Mouse (Mus musculus): ENCODE data around the gene Ptms. TPM values are rescaled to one million over a fixed set of nuclear protein-coding genes. Genes with fewer than 3 reads are reported as not detected.
A peak's percentile ranks its signal among the peaks of the same experiment; 100 is the strongest.

Ptms gene
- polyA plus RNA-seq, 1 experiment from 2014 or later, result 87.8 TPM

DNA sequence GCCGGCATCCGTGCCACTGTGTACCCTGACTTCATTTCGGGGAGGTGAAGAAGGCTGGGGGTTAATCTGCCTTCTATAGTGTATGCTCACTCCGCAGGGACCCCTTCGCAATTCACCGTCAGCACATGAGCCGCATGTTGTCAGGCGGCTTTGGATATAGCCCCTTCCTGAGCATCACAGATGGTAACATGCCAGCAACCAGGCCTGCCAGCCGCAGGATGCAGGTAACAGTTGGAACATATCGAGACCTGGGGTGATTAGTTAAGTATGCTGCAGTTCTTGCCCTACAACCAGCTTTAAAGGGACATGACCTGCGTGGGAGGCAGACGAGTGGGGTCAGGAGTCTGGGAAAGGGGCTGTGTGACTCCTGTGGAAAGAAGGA lies 12.4 kb upstream of the Ptms start:
- no peaks in the 10 kb centered on the region for H3K27me3 ChIP-seq (replicated peaks; ENCODE audit: control insufficient read depth, insufficient read depth, low read length)
- no peak for ATAC-seq
- H3K4me1 ChIP-seq (ENCODE audit: control insufficient read depth, insufficient read depth, low read length), result peaks cover 33% of the 10 kb centered on the region
- peak overlapping the region; percentile 98 for H3K4me3 ChIP-seq (ENCODE audit: low read length)
- H3K27ac ChIP-seq (ENCODE audit: low read length), result peak overlapping the region; percentile 92
- peaks cover 22% of the 10 kb centered on the region; the same call in 1 of the 2 replicates for H3K36me3 ChIP-seq (ENCODE audit: control insufficient read depth, insufficient read depth, low read length)
- H3K4me2 ChIP-seq (ENCODE audit: low read depth, low read length), result peak overlapping the region; percentile 94
- H3K9me3 ChIP-seq (ENCODE audit: control insufficient read depth, low read length), result no peaks in the 10 kb centered on the region
- H3K9ac ChIP-seq (ENCODE audit: low read depth, low read length), result peak overlapping the region; percentile 90
- 41% methylated on average over 12 of the region's 12 CpGs for WGBS

- Histone ChIP-seq H3K4me2 (ENCODE audit: low read depth, low read length) (peak overlapping the region; percentile 94), H3K9me3 (ENCODE audit: control insufficient read depth, low read length) (no peaks in the 10 kb centered on the region), H3K9ac (ENCODE audit: low read depth, low read length) (peak overlapping the region; percentile 90), H3K27ac (ENCODE audit: low read length) (peak overlapping the region; percentile 92), H3K4me1 (ENCODE audit: control insufficient read depth, insufficient read depth, low read length) (peaks cover 33% of the 10 kb centered on the region), H3K4me3 (ENCODE audit: low read length) (peak overlapping the region; percentile 98), H3K27me3 (replicated peaks; ENCODE audit: control insufficient read depth, insufficient read depth, low read length) (no peaks in the 10 kb centered on the region), H3K36me3 (ENCODE audit: control insufficient read depth, insufficient read depth, low read length) (peaks cover 22% of the 10 kb centered on the region; the same call in 1 of the 2 replicates)
- peak; percentile 18 for ATAC-seq
- under 1% methylated on average over 48 of the region's 48 CpGs for WGBS
Measured at GRCm38 (mm10) chr6:124931525-124932313, 11.8 kb upstream of the Ptms start.

DNA sequence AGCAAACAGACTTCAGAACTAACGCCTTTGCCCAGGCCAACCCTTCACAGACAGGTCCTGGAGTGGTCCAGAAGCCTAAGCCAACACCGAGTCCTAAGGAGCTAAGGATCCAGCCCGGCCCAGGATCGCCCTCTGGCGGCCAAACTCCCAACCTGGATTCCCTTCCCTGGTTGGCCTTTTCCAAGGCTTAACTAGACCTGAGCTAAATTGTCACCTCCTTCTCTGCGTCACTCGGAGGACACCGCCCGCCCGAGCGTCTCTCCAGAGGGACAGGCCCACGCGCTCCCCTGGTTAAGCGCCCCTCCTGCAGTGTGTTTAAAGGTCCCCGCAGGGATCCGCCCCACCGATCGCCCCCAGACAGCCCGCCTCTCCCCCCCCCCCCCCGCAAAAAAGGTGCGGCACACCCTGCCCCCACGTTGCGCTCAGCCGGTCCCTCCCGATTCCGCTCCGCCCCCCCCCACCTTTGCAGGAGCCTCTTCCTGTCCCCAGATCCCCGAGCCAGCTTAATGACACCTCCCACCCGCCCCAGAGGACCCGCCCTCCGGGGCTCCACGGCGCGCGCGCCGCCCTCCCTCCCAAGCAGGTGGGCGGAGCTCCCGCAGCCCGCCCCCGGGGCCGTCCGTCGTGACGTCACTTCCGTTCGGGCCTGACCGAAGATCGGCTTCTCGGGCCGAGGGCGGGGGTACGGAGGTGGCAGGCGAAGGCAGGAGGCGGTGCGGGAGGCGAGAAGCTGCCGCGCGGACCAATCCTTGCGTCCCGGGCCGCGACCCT lies 11.0 kb upstream of the Ptms start, which contains the start of gene Mlf2:
Gene Mlf2 (plus strand): TSS at position 633 of the 771 bp plus-strand sequence.
- WGBS, result 0% methylated on average over 51 of the region's 64 CpGs
- no peaks in the 10 kb centered on the region for H3K27me3 ChIP-seq (replicated peaks; ENCODE audit: control insufficient read depth, insufficient read depth, low read length)

DNA sequence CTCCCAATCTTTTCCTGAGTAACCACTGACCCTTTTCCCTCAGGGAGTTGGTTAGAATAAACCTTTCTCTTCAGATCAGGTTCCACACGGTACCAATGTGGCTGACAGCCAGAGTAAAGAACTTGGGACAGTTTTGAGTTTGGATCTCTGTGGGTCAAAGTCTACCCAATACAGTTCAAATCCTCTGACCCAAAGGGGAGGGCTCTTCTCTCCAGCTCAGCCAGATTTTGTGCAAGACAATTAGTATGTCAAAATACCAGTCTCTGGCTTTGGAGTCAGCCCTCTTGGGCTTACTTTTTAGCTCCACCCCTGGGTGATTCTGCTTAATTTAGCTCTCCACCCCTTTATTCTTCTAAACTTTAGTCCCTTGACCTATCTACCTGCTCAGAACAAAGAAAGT lies 10.3 kb upstream of the Ptms start:
- peak overlapping the region; percentile 98 for H3K4me3 ChIP-seq (ENCODE audit: low read length)
- 39% methylated on average over 1 of the region's 1 CpGs for WGBS
- H3K27me3 ChIP-seq (replicated peaks; ENCODE audit: control insufficient read depth, insufficient read depth, low read length), result no peaks in the 10 kb centered on the region
- no peaks in the 10 kb centered on the region for H3K9me3 ChIP-seq (ENCODE audit: control insufficient read depth, low read length)
- 0 out of 2 replicates have a peak, but pooled peaks have one; percentile 0 for ATAC-seq
- peaks cover 42% of the 10 kb centered on the region for H3K4me1 ChIP-seq (ENCODE audit: control insufficient read depth, insufficient read depth, low read length)
- H3K27ac ChIP-seq (ENCODE audit: low read length), result peak overlapping the region; percentile 92
- peak overlapping the region; percentile 62; the same call in 1 of the 2 replicates for H3K9ac ChIP-seq (ENCODE audit: low read depth, low read length)
- H3K4me2 ChIP-seq (ENCODE audit: low read depth, low read length), result peak overlapping the region; percentile 39; the same call in 1 of the 2 replicates
- H3K36me3 ChIP-seq (ENCODE audit: control insufficient read depth, insufficient read depth, low read length), result peaks cover 13% of the 10 kb centered on the region; the same call in 1 of the 2 replicates

More for the DNA sequence above, 11.0 kb upstream of the Ptms start, which contains the start of gene Mlf2:
- H3K36me3 ChIP-seq (ENCODE audit: control insufficient read depth, insufficient read depth, low read length), result peaks cover 18% of the 10 kb centered on the region; the same call in 1 of the 2 replicates
- peaks cover 37% of the 10 kb centered on the region for H3K4me1 ChIP-seq (ENCODE audit: control insufficient read depth, insufficient read depth, low read length)
- peak within 1 kb of the TSS; percentile 94 for H3K4me2 ChIP-seq (ENCODE audit: low read depth, low read length)
- peak within 1 kb of the TSS; percentile 98 for H3K4me3 ChIP-seq (ENCODE audit: low read length)
- no peaks in the 10 kb centered on the region for H3K9me3 ChIP-seq (ENCODE audit: control insufficient read depth, low read length)
- ATAC-seq, result peak; percentile 94
- H3K27ac ChIP-seq (ENCODE audit: low read length), result peak within 1 kb of the TSS; percentile 92
- peak within 1 kb of the TSS; percentile 90 for H3K9ac ChIP-seq (ENCODE audit: low read depth, low read length)

- Histone ChIP-seq H3K27me3 (replicated peaks; ENCODE audit: control insufficient read depth, insufficient read depth, low read length) (no peaks in the 10 kb centered on the region), H3K4me2 (ENCODE audit: low read depth, low read length) (peak overlapping the region; percentile 44), H3K36me3 (ENCODE audit: control insufficient read depth, insufficient read depth, low read length) (no peaks in the 10 kb centered on the region), H3K4me1 (ENCODE audit: control insufficient read depth, insufficient read depth, low read length) (peaks cover 29% of the 10 kb centered on the region), H3K9me3 (ENCODE audit: control insufficient read depth, low read length) (no peaks in the 10 kb centered on the region), H3K9ac (ENCODE audit: low read depth, low read length) (peak overlapping the region; percentile 48), H3K27ac (ENCODE audit: low read length) (peak overlapping the region; percentile 81), H3K4me3 (ENCODE audit: low read length) (peak overlapping the region; percentile 24)
- 18% methylated on average over 5 of the region's 5 CpGs for WGBS
- peak; percentile 44 for ATAC-seq
Measured at GRCm38 (mm10) chr6:124925941-124926340, 6.0 kb upstream of the Ptms start.

DNA sequence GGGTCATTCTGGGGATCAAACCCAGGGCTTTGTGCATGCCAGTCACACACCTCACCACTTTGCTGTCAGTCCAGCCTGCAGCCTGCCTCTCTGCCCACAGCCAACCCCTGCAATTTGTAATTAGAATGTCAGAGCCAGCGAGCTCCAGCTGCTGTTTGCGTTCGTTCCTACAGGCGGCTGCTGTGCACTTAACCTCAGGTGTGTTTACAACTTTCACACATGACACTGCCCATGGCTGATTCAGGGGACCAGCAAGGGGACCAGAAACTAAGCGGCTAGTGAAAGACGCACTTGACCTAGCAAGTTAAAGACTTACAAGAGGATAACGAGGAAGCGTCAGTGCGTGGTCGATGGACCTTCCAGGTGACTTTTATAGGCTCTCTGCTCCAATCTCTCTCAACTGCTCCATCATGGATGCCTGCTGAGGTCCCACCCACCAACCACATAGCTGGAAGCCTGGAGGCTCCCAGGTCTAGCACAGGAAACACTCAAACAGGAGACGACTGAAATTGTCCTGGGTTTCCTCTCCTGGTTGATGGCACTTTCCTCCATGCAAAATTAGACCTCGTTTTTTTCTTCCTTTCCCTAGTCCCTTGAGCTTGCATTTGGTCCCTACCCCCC lies 5.4 kb upstream of the Ptms start:
- peak overlapping the region; percentile 48 for H3K9ac ChIP-seq (ENCODE audit: low read depth, low read length)
- peak overlapping the region; percentile 44 for H3K4me2 ChIP-seq (ENCODE audit: low read depth, low read length)
- ATAC-seq, result peak; percentile 52
- no peaks in the 10 kb centered on the region for H3K36me3 ChIP-seq (ENCODE audit: control insufficient read depth, insufficient read depth, low read length)
- no peaks in the 10 kb centered on the region for H3K27me3 ChIP-seq (replicated peaks; ENCODE audit: control insufficient read depth, insufficient read depth, low read length)
- no peaks in the 10 kb centered on the region for H3K9me3 ChIP-seq (ENCODE audit: control insufficient read depth, low read length)
- H3K4me1 ChIP-seq (ENCODE audit: control insufficient read depth, insufficient read depth, low read length), result peaks cover 33% of the 10 kb centered on the region
- 12% methylated on average over 12 of the region's 12 CpGs for whole genome bisulfite sequencing
- H3K4me3 ChIP-seq (ENCODE audit: low read length), result peak overlapping the region; percentile 24
- H3K27ac ChIP-seq (ENCODE audit: low read length), result peak overlapping the region; percentile 81

- H3K9ac ChIP-seq (ENCODE audit: low read depth, low read length), result no peak overlapping the region
- no peaks in the 10 kb centered on the region for H3K27me3 ChIP-seq (replicated peaks; ENCODE audit: control insufficient read depth, insufficient read depth, low read length)
- ATAC-seq, result no peak
- H3K36me3 ChIP-seq (ENCODE audit: control insufficient read depth, insufficient read depth, low read length), result no peaks in the 10 kb centered on the region
- 63% methylated on average over 4 of the region's 4 CpGs for WGBS
- H3K9me3 ChIP-seq (ENCODE audit: control insufficient read depth, low read length), result no peaks in the 10 kb centered on the region
- peak overlapping the region; percentile 86; the same call in 1 of the 2 replicates for H3K27ac ChIP-seq (ENCODE audit: low read length)
- no peak overlapping the region for H3K4me2 ChIP-seq (ENCODE audit: low read depth, low read length)
- peaks cover 46% of the 10 kb centered on the region for H3K4me1 ChIP-seq (ENCODE audit: control insufficient read depth, insufficient read depth, low read length)
- no peak overlapping the region for H3K4me3 ChIP-seq (ENCODE audit: low read length)
Measured at GRCm38 (mm10) chr6:124921539-124921938, 1.6 kb upstream of the Ptms start.

DNA sequence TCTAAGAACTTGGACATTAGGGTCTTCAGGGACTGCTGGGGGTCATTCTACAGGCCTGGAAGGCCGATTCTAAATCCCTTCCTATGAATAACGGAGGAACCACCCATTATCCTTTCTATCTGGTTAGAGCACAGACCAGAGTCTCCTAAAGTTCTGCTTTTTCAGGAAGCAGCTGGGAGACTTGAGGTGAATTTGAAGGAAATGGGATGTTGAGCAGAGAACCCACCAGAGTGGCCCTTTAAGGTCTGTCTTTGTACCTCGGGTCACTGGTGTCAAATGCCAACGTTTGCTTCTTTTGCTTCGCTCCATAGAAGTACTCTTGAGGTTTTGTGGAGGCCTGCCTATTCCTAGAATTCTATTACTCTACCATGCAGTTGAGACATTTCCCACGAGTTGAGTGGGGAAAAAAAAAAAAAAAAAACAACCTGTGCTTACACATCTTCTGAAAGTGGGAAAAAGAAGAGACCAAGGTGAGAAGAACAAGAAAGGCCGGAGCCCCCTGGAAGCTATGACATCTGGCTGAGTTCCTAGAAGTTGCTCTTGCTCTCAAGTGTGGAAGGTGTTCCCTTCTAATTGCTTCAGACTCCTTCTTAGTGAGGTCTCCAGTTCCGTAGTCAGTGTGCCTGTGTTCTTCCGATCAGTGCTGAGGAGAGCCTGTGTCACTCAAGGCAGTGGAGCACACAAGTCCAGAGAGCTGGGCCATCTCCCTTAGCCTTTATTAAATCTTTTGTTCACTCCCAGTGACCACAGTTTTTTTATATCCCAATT lies 599 bp upstream of the Ptms start:
- H3K27me3 ChIP-seq (replicated peaks; ENCODE audit: control insufficient read depth, insufficient read depth, low read length), result no peaks in the 10 kb centered on the region

More for the DNA sequence above, 599 bp upstream of the Ptms start:
- WGBS, result 34% methylated on average over 9 of the region's 9 CpGs
- peaks cover 47% of the 10 kb centered on the region for H3K4me1 ChIP-seq (ENCODE audit: control insufficient read depth, insufficient read depth, low read length)
- no peaks in the 10 kb centered on the region for H3K36me3 ChIP-seq (ENCODE audit: control insufficient read depth, insufficient read depth, low read length)
- ATAC-seq, result no peak
- peak overlapping the region; percentile 23; the same call in 1 of the 2 replicates for H3K4me3 ChIP-seq (ENCODE audit: low read length)
- no peaks in the 10 kb centered on the region for H3K9me3 ChIP-seq (ENCODE audit: control insufficient read depth, low read length)
- peak overlapping the region; percentile 37 for H3K9ac ChIP-seq (ENCODE audit: low read depth, low read length)
- H3K27ac ChIP-seq (ENCODE audit: low read length), result peak overlapping the region; percentile 86
- peak overlapping the region; percentile 37 for H3K4me2 ChIP-seq (ENCODE audit: low read depth, low read length)

Measured in intestine, embryonic 16.5 days (tissue).